Mouse (Mus musculus) C2C12 (cell line): Measurements from ENCODE around the gene Apol9a. TPM values are rescaled to one million over a fixed set of nuclear protein-coding genes. Genes with fewer than 3 reads are reported as not detected.

ENCODE experiments used
- H3K27me3 ChIP-seq: one replicate; pipeline ENCODE4 v1.6.1; 2011; ENCODE audit not compliant: control insufficient read depth, insufficient read depth, insufficient read length
- H3K36me3 ChIP-seq: one replicate; pipeline ENCODE4 v1.6.1; 2011; ENCODE audit not compliant: control insufficient read depth, insufficient read depth
- H3K4me3 ChIP-seq: one replicate; pipeline ENCODE4 v1.5.1; 2011; ENCODE audit warnings: mild to moderate bottlenecking, control low read depth; ENCODE audit not compliant: poor library complexity, insufficient read depth, severe bottlenecking
- H3K79me2 ChIP-seq: one replicate; pipeline ENCODE4 v1.6.1; 2011; ENCODE audit not compliant: control insufficient read depth, insufficient read depth
- H3K79me3 ChIP-seq: one replicate; pipeline ENCODE4 v1.6.1; 2011; ENCODE audit warnings: low read depth, control low read depth
- H3ac ChIP-seq: one replicate; pipeline ENCODE3; 2011; ENCODE audit warnings: low read depth; ENCODE audit not compliant: control insufficient read depth, insufficient read length
- CEBPB ChIP-seq: IDR thresholded peaks from one replicate; pipeline ENCODE4 v1.6.1; 2011; ENCODE audit warnings: low read depth, mild to moderate bottlenecking, control low read depth, moderate library complexity
- CTCF ChIP-seq: IDR thresholded peaks from one replicate; pipeline ENCODE4 v1.5.1; 2011; ENCODE audit not compliant: control insufficient read depth, insufficient read depth, insufficient read length
- FOSL1 ChIP-seq: IDR thresholded peaks from one replicate; pipeline ENCODE4 v1.8.0; 2011; ENCODE audit warnings: mild to moderate bottlenecking, low read length; ENCODE audit not compliant: poor library complexity, insufficient read depth, severe bottlenecking
- MAX ChIP-seq: IDR thresholded peaks from one replicate; pipeline ENCODE4 v1.6.1; 2011; ENCODE audit warnings: mild to moderate bottlenecking, control low read depth
- MYOD1 ChIP-seq: IDR thresholded peaks from one replicate; pipeline ENCODE4 v1.6.1; 2011; ENCODE audit warnings: low read depth; ENCODE audit not compliant: control insufficient read depth, insufficient read length
- MYOG ChIP-seq: IDR thresholded peaks from one replicate; pipeline ENCODE4 v1.6.1; 2011; ENCODE audit not compliant: control insufficient read depth, insufficient read length; ENCODE audit errors: extremely low read depth
- USF1 ChIP-seq: IDR thresholded peaks from one replicate; pipeline ENCODE4 v1.6.1; 2011; ENCODE audit warnings: low read depth, mild to moderate bottlenecking, control low read depth, moderate library complexity
- polyA plus RNA-seq: library from polyadenylated mRNA; unstranded; fragments of >200 nt; fragmentation: generic; extraction: Trizol; gene quantifications from one replicate; pipeline ENCODE4 v1.2.1, GENCODE M21; 2012; ENCODE audit warnings: missing spikeins

The Apol9a gene
- polyA plus RNA-seq, 1 experiment: 18.1 TPM

DNA sequence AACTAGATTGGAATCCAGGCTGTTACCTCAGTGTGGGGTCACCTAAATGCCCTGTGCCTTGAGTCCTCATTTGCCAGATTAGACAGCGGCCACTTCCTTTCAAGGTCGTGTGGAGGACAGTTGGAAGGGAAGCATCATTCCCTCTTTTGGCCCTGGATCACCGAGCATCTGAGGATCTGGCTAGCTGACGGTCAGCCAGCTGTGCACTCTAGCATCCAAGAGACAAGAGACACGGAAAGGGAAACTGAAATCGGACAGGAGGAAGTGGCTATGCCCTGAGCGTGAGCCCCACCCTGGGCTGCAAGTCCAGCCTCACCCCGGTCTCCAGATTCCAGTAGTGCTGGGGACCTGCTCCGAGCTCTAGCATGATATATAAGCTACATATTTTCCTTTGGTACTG, 51.4 kb downstream of the Apol9a start:
- H3K4me3 ChIP-seq: no peak overlapping the region
- no peaks in the 10 kb centered on the region for H3K27me3 ChIP-seq
- no peaks in the 10 kb centered on the region for H3K79me2 ChIP-seq
- H3K79me3 ChIP-seq: no peaks in the 10 kb centered on the region
- no peak for TF ChIP-seq USF1
- TF ChIP-seq CEBPB: no peak
- no peak for TF ChIP-seq MYOG
- no peaks in the 10 kb centered on the region for H3K36me3 ChIP-seq
- H3ac ChIP-seq: peak overlapping the region; percentile 14

- no peaks in the 10 kb centered on the region for H3K79me3 ChIP-seq
- H3K27me3 ChIP-seq: no peaks in the 10 kb centered on the region
- no peak for TF ChIP-seq FOSL1
- TF ChIP-seq MYOG: no peak
- TF ChIP-seq USF1: no peak
- TF ChIP-seq CTCF: no peak
- TF ChIP-seq MYOD1: no peak
- no peak for TF ChIP-seq CEBPB
- TF ChIP-seq MAX: no peak
- no peaks in the 10 kb centered on the region for H3K79me2 ChIP-seq
- no peaks in the 10 kb centered on the region for H3K36me3 ChIP-seq
- peak overlapping the region; percentile 62 for H3ac ChIP-seq
- no peak overlapping the region for H3K4me3 ChIP-seq
These were observed 51.9 kb downstream of the Apol9a start for GRCm38 (mm10) chr15:77359084-77359483.

DNA sequence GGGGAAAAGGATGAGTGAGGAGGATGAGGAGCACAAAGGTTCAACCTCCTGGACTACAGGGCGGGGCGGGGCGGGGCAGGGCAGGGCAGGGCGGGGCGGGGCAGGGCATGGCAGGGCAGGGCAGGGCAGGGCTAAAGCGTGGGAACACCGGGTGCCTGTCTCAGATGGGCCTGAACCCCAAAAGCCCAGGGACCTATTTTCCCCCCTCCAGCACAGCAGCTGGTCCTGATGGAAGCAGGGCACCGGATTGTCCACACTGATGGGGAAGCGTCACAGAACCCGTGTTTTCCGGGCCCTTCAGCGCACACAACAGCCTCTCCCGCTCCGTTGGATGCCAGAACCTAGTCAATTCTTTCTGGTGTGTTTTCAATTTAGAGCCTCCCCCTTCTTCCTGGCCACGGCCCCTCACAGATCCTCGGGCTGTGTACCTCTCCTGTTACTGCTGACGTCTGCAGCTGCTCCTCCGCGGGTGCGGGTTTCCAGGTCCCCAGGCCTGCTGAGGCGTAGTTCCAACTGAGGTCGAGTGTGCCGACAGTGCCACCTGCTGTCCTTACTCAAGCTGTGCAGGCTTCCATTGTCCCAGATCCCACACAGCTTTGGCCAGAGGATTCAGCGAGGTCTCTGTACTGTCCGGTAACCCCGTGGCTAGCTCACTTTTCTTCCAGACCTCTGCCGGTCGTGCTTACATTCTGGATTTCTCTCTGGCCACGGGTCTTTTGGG, 52.5 kb downstream of the Apol9a start:
- no peaks in the 10 kb centered on the region for H3K79me3 ChIP-seq
- no peak overlapping the region for H3K4me3 ChIP-seq
- no peaks in the 10 kb centered on the region for H3K27me3 ChIP-seq
- H3ac ChIP-seq: peak overlapping the region; percentile 62
- H3K36me3 ChIP-seq: no peaks in the 10 kb centered on the region
- H3K79me2 ChIP-seq: no peaks in the 10 kb centered on the region
- TF ChIP-seq MYOD1 (peak; percentile 57), MAX (peak; percentile 61), CEBPB (no peak), USF1 (no peak), MYOG (no peak), CTCF (peak; percentile 99), FOSL1 (no peak)

DNA sequence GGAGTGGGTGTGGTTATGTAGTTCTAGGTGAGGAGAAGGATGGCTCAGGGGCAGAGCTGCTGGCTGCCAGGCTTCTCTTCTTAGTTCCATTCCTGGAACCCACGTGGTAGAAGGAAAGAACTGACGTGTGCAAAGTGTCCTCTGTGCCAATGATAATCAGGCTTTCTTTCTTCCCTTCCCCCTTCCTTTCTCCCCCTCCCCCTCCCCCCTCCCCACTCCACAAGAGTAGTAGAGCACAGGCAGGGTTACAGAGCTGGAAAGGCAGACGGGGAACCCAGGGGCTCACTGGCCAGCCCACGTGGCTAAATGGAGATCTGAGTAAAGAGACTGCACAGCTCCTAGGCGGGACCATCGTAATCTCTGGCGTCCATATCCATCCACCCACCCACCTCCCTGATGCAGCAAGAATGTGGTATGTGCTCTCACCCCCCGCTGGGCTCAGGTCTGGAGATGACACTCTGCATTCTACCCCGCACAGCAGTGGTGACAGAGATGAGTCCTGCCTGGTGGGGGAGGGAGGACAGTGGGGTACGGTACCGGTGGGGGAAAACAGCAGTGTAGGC, 54.6 kb downstream of the Apol9a start:
- no peaks in the 10 kb centered on the region for H3K79me2 ChIP-seq
- no peaks in the 10 kb centered on the region for H3K79me3 ChIP-seq
- no peak overlapping the region for H3ac ChIP-seq
- TF ChIP-seq CEBPB (no peak), CTCF (no peak), MYOD1 (no peak), USF1 (no peak), MAX (no peak), FOSL1 (no peak), MYOG (no peak)
- no peaks in the 10 kb centered on the region for H3K27me3 ChIP-seq
- no peak overlapping the region for H3K4me3 ChIP-seq
- no peaks in the 10 kb centered on the region for H3K36me3 ChIP-seq

GRCm38 (mm10) chr15:77354848-77355551, 55.9 kb downstream of the Apol9a start:
- H3ac ChIP-seq: no peak overlapping the region
- H3K79me3 ChIP-seq: no peaks in the 10 kb centered on the region
- no peak overlapping the region for H3K4me3 ChIP-seq
- no peaks in the 10 kb centered on the region for H3K27me3 ChIP-seq
- no peaks in the 10 kb centered on the region for H3K36me3 ChIP-seq
- no peaks in the 10 kb centered on the region for H3K79me2 ChIP-seq
- TF ChIP-seq USF1 (no peak), CEBPB (no peak)

- Histone ChIP-seq H3K4me3 (no peak overlapping the region), H3K79me2 (no peaks in the 10 kb centered on the region), H3K36me3 (no peaks in the 10 kb centered on the region), H3K27me3 (no peaks in the 10 kb centered on the region), H3ac (no peak overlapping the region), H3K79me3 (no peaks in the 10 kb centered on the region)
- TF ChIP-seq USF1: no peak
- TF ChIP-seq MYOD1: no peak
- TF ChIP-seq MYOG: no peak
- TF ChIP-seq FOSL1: no peak
- TF ChIP-seq MAX: no peak
- no peak for TF ChIP-seq CTCF
- no peak for TF ChIP-seq CEBPB
These were observed 56.5 kb downstream of the Apol9a start for GRCm38 (mm10) chr15:77354496-77354847.
